Mouse (Mus musculus) testis, postnatal 14 days (tissue): Measurements from ENCODE around the gene Cpa1.

Experiments used
- DNase-seq: peaks from one replicate; pipeline ENCODE4 v3.0.0; 2021; ENCODE audit warnings: low spot score

Gene Cpa1

DNA sequence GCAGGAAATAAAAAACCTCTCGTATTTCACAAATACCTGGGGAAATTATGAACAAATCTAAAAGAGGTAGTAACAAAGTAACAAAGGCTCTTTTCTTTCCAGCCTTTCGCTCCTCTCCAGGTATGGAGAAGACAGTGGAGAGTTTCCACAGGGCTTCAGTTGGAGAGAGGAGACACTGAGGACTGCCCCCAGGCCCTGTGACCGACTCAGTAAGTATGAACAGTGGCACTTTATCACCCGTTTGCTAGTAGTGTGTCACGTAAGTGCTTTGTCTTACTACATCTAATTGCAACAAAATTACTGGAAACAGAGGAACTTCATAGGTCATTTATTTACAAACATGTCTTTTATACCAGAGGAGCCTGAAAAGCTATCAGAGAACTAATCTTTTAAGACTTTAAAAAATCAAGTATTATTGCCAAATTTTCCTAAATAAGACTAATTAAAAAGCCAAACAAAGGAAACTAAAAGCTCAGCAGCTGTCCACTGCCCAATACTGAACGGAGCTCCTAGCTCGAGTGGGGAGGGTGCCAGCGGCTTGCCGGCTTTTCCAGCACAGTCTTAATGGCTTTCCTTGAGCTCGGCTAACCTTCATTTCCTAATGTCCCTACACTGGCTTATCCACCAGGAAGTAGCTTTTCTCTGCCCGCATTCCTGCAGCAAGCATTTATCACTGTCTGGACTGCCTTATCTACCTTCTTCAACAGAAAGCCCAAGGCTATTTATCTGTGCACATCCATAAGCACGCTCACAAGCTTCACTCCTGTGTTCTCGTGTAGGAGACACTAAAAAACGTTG lies 34.9 kb downstream of the Cpa1 start:
- DNase-seq, result no peak

DNA sequence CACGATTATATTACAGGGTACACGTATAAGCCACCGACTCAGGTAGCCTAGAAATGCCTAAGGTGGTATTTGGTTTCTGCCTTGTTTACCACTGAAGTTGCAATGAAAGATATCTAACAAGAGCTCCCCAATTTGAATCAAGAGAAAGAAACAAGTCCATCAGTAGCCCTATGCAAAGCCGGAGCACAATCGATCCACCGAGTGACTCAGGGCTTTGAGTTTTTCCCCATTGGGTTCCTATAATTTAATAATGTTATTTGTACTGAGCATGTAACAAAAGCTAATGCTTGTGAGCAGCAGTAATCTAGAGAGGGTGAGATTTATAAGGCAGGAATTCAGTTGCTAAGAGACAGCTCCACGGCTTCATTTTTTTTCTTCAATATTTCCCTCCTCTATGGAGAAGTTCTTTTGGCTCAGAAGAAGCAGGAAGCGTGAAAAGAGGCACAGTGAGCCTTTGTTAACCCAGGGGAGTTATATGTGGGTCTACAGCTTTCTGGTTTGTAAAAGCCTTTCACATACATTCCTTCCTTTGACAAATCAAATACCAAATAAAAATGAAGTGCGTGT lies 35.8 kb downstream of the Cpa1 start:
- no peak for DNase-seq

DNA sequence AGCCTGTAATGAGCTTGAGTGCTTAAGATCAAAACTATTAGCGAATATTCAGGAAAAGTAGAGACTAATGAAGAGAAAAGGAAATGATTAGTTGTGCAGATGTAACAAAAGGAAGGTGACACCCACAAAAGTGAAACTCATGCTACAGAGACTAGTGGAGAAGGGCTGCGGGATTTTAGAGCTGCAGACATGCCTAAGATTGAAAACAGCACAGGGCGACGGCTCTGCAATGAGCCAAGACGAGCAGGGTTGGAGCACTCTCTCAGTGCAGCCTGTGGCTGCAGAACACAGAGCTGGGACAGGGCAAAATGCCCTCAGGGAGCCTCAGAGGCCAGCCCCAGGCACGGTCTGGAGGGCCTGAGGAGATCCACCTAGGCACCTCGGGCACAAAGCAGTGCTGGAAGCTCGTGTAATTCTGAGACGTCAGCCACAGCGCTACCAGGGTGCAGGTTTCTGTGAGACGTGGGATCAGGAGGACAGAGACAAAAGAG lies 36.3 kb downstream of the Cpa1 start:
- no peak for DNase-seq

DNA sequence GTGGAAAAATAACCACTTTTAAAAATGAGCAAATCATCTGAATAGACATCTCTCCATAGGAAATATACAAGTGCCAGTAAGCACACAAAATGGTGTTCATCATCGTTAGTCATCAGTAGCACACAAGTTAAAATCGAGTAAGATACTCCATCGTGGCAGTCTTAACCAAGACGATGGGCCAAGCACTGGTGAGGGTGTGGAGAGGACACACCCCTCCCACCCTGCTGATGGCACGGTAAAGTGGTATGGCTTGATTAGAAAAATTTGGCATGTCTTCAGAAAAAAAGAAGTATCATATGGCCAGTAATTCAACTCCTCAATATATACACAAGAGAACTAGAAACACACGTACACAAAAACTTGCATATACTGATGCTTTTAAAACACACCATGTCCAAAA lies 37.5 kb downstream of the Cpa1 start:
- DNase-seq, result no peak

DNA sequence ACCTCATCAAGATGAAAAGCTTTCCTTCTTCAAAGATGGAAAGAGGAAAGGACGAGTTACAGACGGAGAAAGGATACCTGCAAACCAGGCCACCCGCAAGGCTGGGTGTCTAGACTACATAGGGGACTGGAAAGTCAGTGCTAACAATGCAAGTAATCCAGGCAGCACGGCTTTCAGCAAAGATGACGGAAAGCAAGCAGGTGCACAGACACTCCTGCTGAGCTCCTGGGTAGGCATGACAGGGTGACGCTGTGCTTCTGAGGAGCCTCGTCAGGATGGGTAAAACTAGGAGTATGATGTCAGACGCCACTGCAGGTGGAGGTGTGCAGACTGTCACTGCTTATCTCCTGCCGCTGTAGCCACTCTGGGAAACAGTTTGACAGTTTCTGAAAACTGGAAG lies 38.6 kb downstream of the Cpa1 start:
- no peak for DNase-seq

DNA sequence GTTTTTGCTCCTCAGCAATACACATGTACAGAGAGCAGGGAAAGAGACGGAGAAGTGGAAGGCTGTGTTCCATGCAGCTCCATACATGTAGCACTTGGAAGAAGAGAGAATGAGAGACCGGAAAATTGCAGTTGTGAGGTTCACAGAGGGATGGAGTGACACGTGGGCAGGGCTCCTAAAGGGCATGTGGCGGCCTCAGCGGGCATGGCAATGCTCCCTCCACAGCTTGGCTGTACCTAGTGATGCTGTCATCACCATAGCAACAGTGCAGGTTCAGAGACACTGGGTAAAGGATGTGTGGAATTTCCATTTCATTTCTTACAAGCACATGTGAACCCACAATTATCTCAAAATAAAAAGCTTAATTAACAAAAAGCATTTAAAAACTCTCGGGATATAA lies 39.5 kb downstream of the Cpa1 start:
- no peak for DNase-seq

DNA sequence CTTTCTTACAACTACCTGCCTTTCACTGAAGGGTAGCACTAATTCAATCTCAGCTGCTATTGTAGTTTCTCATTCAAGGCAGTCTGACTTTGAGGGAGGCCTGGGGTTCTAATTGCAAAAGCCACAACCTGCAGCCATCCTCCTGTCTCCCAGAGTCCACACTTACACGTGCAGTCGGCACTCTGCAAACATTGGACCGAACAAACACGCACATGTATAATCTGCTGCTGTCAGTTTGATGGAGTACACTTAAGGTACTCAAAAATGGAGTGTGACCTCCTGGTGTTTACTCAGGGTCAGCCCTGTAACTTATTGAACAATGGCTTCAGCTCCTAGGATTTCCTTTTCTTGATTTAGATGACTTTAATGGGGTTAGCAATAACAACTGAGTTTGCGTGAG lies 40.5 kb downstream of the Cpa1 start:
- no peak for DNase-seq

DNA sequence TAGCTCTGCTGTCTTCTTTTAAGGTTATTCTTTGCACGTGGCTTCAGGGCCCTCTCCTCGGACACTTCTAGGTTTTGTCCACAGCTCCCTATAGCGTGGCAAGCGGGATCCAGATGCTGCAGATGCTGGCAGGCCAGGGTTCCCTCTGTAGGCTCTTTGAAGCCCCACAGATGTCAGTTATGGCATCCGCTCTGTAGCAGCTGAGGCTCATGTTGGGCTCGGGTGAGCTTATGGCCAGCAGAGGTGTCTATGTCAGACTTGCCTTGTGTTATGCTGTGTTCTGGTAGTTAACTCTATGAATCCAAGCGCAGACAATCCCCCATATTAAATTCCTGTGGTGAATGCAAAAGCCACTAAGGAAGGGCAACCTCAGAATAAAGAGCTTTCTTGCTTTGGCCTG lies 41.4 kb downstream of the Cpa1 start:
- no peak for DNase-seq

DNA sequence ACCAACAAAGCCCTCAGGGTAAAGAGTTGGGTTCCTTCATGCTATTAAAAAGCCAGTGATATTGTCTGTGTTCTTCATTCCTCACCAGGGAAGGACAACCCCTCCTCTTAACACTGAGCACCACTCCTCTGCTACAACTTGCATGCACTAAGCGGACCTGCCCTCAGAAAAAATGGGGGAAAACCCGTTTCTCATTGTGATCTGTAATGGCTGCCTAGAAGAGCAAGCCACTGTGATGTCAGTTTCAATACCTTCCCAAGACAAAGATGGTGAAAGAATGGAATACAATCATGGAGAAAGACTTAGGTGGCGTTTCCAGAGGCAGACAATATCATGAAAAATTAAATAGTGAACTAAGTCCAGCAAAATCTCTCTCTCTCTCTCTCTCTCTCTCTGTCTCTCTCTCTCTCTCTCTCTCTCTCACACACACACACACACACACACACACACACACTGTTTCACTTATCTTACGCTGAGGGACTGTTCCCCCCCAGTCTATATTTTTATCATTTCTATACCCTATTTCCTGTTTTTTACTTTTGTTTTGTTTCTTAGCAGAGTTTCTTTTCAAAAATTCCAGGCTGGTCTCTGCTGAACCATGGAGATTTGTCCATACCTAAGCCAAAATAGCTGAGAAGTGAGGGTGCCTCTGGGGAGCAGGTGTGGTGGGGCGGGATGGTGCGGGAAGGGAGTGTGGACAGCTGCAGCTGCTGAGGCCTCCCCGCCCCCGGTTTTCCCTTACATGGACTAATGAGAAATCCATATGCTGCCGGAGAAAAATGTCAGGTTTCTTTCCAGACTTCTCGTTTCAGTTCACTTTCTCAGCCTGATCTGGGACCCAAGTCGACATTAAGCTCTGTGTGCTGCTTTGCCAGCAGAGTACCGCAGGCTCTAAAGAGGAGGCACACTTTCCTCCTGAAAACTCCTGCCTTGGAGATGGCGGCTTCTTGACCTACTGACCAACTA lies 43.2 kb downstream of the Cpa1 start:
- DNase-seq, result no peak

DNA sequence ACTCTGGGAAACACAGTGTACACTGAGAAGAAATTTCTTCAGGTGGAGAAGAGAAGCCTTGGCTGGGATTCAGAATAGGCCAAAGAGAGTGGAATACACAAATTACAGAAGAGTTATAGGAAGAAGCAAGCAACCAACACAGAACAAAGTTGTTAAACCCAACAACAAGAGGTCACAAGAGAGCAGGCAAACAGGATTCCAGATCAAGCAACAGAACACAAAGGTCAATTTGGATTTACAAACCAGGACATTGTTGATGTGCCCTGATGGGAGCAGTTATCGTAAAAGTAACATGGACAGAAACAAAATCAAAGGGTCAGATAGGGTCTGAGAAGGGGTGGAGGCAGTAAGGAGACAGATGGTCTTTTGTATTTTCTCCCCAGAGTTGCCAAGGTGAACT lies 45.6 kb downstream of the Cpa1 start:
- no peak for DNase-seq

DNA sequence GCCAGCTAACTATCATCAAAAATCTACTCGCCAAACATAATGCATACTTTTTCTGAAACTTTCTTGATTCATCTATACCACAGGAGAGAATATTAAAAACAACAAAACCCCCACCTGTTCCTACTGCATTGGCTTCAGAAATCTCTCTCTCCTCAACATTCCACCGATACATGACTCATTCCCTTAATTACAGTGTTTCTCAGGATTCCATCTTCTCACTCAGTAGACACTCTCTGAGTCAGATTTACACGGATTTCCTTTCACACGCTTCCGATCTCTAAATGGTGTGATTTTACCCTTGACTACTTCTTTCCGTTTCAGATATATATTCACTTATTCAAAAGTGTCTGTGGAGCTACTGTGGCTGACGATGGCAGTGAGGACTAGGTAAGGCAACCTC lies 48.2 kb downstream of the Cpa1 start:
- DNase-seq, result no peak

DNA sequence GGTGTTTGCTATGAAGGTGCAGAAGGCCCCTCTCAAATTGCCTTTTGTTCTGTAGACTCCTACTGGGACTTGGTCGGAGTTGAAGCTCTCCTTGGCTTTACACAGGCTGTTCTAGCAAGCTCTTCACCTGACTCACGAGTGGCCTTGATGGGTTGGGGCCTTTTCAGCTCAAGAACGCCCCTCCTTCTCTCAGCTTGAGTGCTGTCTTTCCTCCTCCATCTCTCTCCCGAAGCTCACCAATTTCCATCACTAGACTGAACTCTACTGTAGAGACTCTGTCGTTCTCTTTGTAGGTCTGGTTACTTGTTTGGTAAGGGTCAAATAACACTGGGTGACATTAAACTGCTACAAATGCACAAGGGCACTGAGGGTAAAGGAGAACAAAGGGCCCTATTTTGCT lies 53.8 kb downstream of the Cpa1 start:
- DNase-seq, result no peak

DNA sequence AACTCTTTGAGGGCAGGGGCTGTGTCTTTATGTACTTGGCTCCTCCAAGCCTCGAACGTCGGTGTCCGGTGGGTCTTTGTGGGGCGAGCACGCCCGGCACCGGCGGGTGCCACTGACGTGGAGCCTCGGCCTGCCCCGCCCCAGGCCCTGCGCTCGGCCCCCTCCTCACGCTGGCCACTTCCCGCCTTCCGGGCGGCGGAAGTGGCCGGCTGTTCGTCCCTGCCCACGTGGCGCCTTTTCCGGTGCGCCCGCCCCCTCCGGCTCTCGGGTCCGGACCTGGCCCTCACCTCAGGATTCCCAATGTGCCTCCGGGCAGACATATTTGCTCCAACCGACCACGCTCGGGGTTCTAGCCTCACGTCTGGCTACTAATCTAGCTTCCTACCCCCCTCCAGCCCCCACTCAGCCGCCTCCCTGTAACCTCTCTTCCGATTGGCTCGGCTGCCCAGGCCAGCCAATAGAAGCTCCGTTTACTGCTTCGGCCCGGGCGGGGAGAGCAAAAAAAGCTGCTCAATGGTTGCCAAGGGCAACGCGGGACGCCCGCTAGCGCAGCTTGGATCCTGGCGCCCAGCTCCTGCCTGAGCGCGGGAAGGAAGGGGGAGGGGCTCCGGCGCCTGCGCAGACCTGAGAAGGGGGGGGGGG lies 54.5 kb downstream of the Cpa1 start, which contains the start of gene Cep41:
Gene Cep41, minus strand, starts transcription at position 400 of the 642 bp plus-strand sequence.
- DNase-seq, result peak; percentile 96

DNA sequence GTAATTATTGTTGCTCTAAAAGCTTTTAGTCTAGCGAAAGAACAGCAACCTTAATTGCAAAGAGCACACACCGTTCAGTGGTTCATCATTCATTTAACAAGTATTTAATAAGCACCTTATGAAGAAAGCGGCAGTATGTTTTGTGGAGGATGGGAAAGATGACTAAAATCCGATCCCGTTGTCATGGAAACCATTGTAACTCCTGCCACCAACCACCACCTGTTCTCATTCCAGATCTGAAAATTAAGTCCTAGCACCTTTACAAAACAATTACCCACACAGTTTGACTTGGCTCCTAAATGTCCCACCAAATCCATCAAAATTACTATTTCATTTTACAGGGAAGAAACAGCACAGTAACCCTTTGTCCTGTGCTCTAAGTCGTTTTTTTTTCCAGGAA lies 55.2 kb downstream of the Cpa1 start:
- no peak for DNase-seq
